Mouse (Mus musculus): ENCODE results near the gene Zmynd15. TPM values are rescaled to one million over a fixed set of nuclear protein-coding genes. Genes with fewer than 3 reads are reported as not detected.

Zmynd15 gene
- polyA plus RNA-seq, 1 experiment from 2014 or later: 1.0 TPM

DNA sequence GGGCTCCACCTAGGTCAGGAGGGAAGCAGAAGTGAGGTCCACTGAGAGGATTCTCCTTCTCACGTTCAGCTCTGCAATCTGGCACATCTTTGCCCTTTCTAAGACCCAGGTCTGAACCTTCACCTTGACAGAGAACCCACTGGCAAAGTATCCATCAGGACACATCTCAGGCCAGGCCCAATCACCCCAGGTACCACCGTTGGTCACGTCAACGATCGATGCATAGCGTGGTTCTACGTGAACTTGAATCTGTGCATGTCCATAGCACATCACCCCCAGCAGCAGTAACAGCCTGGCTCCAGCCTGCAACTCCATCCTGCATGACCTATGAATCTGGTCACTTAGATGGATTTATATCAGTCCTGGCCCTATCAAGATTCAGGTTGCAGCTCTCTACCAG, 55.1 kb downstream of the Zmynd15 start, which contains the start of gene Vmo1:
Gene Vmo1 (minus strand): TSS at position 329 of the 400 bp plus-strand sequence.
- Histone ChIP-seq H3K27me3 (replicated peaks; ENCODE audit: insufficient read depth, low read length) (no peaks in the 10 kb centered on the region), H3K27ac (ENCODE audit: low read length) (no peak within 1 kb of the TSS), H3K4me1 (ENCODE audit: insufficient read depth, low read depth, low read length) (no peaks in the 10 kb centered on the region), H3K9me3 (ENCODE audit: low read length) (no peaks in the 10 kb centered on the region), H3K4me3 (ENCODE audit: low read depth, low read length) (no peak within 1 kb of the TSS), H3K9ac (replicated peaks; ENCODE audit: low read depth) (no peak within 1 kb of the TSS), H3K36me3 (ENCODE audit: insufficient read depth, low read length) (no peaks in the 10 kb centered on the region), H3K4me2 (replicated peaks; ENCODE audit: low read depth, low read length) (no peak within 1 kb of the TSS)
- ATAC-seq (no peak), DNase-seq (ENCODE audit: low spot score) (no peak)
- WGBS: 86% methylated on average over 7 of the region's 7 CpGs
- TF ChIP-seq EP300 (IDR thresholded peaks at IDR 0.05) (no peak), CTCF (IDR thresholded peaks at IDR 0.05) (no peak)

Small RNA genes lying within 50 kb of the gene (microRNA-seq; reads per million reads assigned to microRNA genes)
- gene Mir7115: not detected

Other genes starting within 250 kb of the Zmynd15 start
- gene Slc16a11, start 246.7 kb upstream of the Zmynd15 start, polyA plus RNA-seq (2015; fragmentation: Nextera tagmentation; extraction: Ambion mirVana): 7.9 TPM in 2 replicates
- 4.5 and 6.0 TPM in 2 replicates for gene Slc16a13, start 238.4 kb upstream of the Zmynd15 start, polyA plus RNA-seq (2015; fragmentation: Nextera tagmentation; extraction: Ambion mirVana)
- gene Bcl6b, start 229.6 kb upstream of the Zmynd15 start, polyA plus RNA-seq (2015; fragmentation: Nextera tagmentation; extraction: Ambion mirVana): 19.2 and 31.6 TPM in 2 replicates
- gene 0610010K14Rik, start 221.5 kb upstream of the Zmynd15 start, polyA plus RNA-seq (2015; fragmentation: Nextera tagmentation; extraction: Ambion mirVana): 115 and 118 TPM in 2 replicates
- gene Gm21988, start 219.6 kb upstream of the Zmynd15 start, polyA plus RNA-seq (2015; fragmentation: Nextera tagmentation; extraction: Ambion mirVana): 11.0 and 15.3 TPM in 2 replicates
- gene Rnasek, start 219.6 kb upstream of the Zmynd15 start, polyA plus RNA-seq (2015; fragmentation: Nextera tagmentation; extraction: Ambion mirVana): 462 and 484 TPM in 2 replicates
- gene Alox12, start 204.1 kb upstream of the Zmynd15 start, polyA plus RNA-seq (2015; fragmentation: Nextera tagmentation; extraction: Ambion mirVana): 5.8 and 7.0 TPM in 2 replicates
- 0.08 and 0.11 TPM in 2 replicates for gene Alox12e, start 136.8 kb upstream of the Zmynd15 start, polyA plus RNA-seq (2015; fragmentation: Nextera tagmentation; extraction: Ambion mirVana)
- 0.26 and 0.57 TPM in 2 replicates for gene Alox15, start 107.4 kb upstream of the Zmynd15 start, polyA plus RNA-seq (2015; fragmentation: Nextera tagmentation; extraction: Ambion mirVana)
- gene Pelp1, start 49.4 kb upstream of the Zmynd15 start, polyA plus RNA-seq (2015; fragmentation: Nextera tagmentation; extraction: Ambion mirVana): 9.1 and 9.6 TPM in 2 replicates
- gene Arrb2, start 26.8 kb upstream of the Zmynd15 start, polyA plus RNA-seq (2015; fragmentation: Nextera tagmentation; extraction: Ambion mirVana): 12.7 and 13.7 TPM in 2 replicates
- gene Med11, start 7.5 kb upstream of the Zmynd15 start, polyA plus RNA-seq (2015; fragmentation: Nextera tagmentation; extraction: Ambion mirVana): 37.3 and 37.9 TPM in 2 replicates
- gene Cxcl16, start 551 bp downstream of the Zmynd15 start, polyA plus RNA-seq (2015; fragmentation: Nextera tagmentation; extraction: Ambion mirVana): 45.1 and 52.3 TPM in 2 replicates
- 2.6 and 3.8 TPM in 2 replicates for gene Tm4sf5, start 45.8 kb downstream of the Zmynd15 start, polyA plus RNA-seq (2015; fragmentation: Nextera tagmentation; extraction: Ambion mirVana)
- 0.43 and 0.68 TPM in 2 replicates for gene Vmo1, start 55.2 kb downstream of the Zmynd15 start, polyA plus RNA-seq (2015; fragmentation: Nextera tagmentation; extraction: Ambion mirVana)
- 0.64 and 0.86 TPM in 2 replicates for gene Gltpd2, start 59.8 kb downstream of the Zmynd15 start, polyA plus RNA-seq (2015; fragmentation: Nextera tagmentation; extraction: Ambion mirVana)
- 451 and 505 TPM in 2 replicates for gene Psmb6, start 65.9 kb downstream of the Zmynd15 start, polyA plus RNA-seq (2015; fragmentation: Nextera tagmentation; extraction: Ambion mirVana)
- not detected in 2 replicates for gene Gm40193, start 73.5 kb downstream of the Zmynd15 start, polyA plus RNA-seq (2015; fragmentation: Nextera tagmentation; extraction: Ambion mirVana)
- gene Pld2, start 80.6 kb downstream of the Zmynd15 start, polyA plus RNA-seq (2015; fragmentation: Nextera tagmentation; extraction: Ambion mirVana): 10.8 and 13.5 TPM in 2 replicates
- gene Mink1, start 103.4 kb downstream of the Zmynd15 start, polyA plus RNA-seq (2015; fragmentation: Nextera tagmentation; extraction: Ambion mirVana): 7.4 and 7.6 TPM in 2 replicates
- gene 4930544D05Rik, start 156.4 kb downstream of the Zmynd15 start, polyA plus RNA-seq (2015; fragmentation: Nextera tagmentation; extraction: Ambion mirVana): not detected in 2 replicates
- not detected in 2 replicates for gene Chrne, start 159.8 kb downstream of the Zmynd15 start, polyA plus RNA-seq (2015; fragmentation: Nextera tagmentation; extraction: Ambion mirVana)
- gene Gp1ba, start 179.7 kb downstream of the Zmynd15 start, polyA plus RNA-seq (2015; fragmentation: Nextera tagmentation; extraction: Ambion mirVana): 0.55 and 0.66 TPM in 2 replicates
- gene Rnf167, start 187.8 kb downstream of the Zmynd15 start, polyA plus RNA-seq (2015; fragmentation: Nextera tagmentation; extraction: Ambion mirVana): 112 and 119 TPM in 2 replicates
- 118 and 121 TPM in 2 replicates for gene Slc25a11, start 188.0 kb downstream of the Zmynd15 start, polyA plus RNA-seq (2015; fragmentation: Nextera tagmentation; extraction: Ambion mirVana)
- 1,176 and 1,206 TPM in 2 replicates for gene Pfn1, start 195.2 kb downstream of the Zmynd15 start, polyA plus RNA-seq (2015; fragmentation: Nextera tagmentation; extraction: Ambion mirVana)
- gene Eno3, start 197.8 kb downstream of the Zmynd15 start, polyA plus RNA-seq (2015; fragmentation: Nextera tagmentation; extraction: Ambion mirVana): 20.8 and 23.1 TPM in 2 replicates
- 84.6 and 95.5 TPM in 2 replicates for gene Spag7, start 210.0 kb downstream of the Zmynd15 start, polyA plus RNA-seq (2015; fragmentation: Nextera tagmentation; extraction: Ambion mirVana)
- gene Camta2, start 228.7 kb downstream of the Zmynd15 start, polyA plus RNA-seq (2015; fragmentation: Nextera tagmentation; extraction: Ambion mirVana): 8.7 and 9.9 TPM in 2 replicates
- 2.4 and 2.6 TPM in 2 replicates for gene Inca1, start 240.7 kb downstream of the Zmynd15 start, polyA plus RNA-seq (2015; fragmentation: Nextera tagmentation; extraction: Ambion mirVana)
- 4.8 and 5.3 TPM in 2 replicates for gene Kif1c, start 241.1 kb downstream of the Zmynd15 start, polyA plus RNA-seq (2015; fragmentation: Nextera tagmentation; extraction: Ambion mirVana)

Measured in lung, postnatal 0 days (tissue).